Mouse (Mus musculus): ENCODE results near the gene Prdx6. TPM values are rescaled to one million over a fixed set of nuclear protein-coding genes. Genes with fewer than 3 reads are reported as not detected.

The Prdx6 gene
- 783 and 804 TPM in 2 replicates for polyA plus RNA-seq (2016; fragmentation: Nextera tagmentation; extraction: Ambion mirVana)

DNA sequence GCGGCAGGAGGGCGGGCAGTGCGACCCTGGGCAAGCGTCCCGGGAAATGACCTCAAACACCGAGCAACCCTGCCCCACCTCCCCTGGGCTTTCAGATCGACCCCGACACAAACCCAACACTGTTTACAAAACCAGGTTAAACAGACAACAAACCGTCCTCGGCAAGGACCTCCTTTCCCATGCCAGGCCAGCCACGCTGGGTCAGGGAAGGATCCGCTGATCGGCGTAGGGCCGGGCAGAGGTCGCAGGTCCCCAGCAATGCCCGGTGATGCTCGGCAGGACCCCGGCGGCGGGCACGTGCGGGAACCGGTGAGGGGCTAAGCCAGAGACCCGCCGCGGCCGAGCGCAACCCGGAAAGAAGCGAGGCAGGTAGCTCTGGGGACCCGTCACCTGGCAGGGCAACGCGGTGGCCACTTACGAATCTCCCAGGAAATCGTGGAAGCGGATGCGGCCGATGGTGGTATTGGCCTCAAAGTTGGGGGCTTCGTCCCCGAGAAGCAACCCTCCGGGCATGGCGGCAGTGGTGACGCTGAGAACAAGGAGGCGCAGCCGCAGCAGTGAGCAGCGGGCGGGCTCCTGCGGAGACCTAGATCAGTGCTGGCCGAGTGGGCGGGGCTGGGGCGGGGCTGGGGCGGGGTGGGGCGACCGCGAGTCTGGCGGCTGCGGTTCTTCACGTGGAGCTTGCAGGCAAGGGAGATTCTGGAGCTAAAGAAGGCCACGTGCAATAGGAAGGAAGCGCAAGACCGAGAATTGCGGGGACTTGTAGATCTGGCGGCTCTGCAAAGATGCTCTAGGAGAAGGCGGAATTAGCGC, at the start of gene Prdx6:
Prdx6 (minus strand) TSS at position 616 of the 813 bp plus-strand sequence.
- Histone ChIP-seq H3K27me3 (replicated peaks; ENCODE audit: low read depth, poor library complexity, severe bottlenecking) (peaks cover 7% of the 10 kb centered on the region), H3K36me3 (replicated peaks) (peaks cover 25% of the 10 kb centered on the region), H3K4me1 (peaks cover 40% of the 10 kb centered on the region), H3K9me3 (no peaks in the 10 kb centered on the region), H3K4me3 (peak within 1 kb of the TSS; percentile 97), H3K27ac (replicated peaks) (peak within 1 kb of the TSS; percentile 97)
- peak; percentile 94 for DNase-seq (ENCODE audit: low spot score)
- WGBS = under 1% methylated on average over 66 of the region's 66 CpGs

DNA sequence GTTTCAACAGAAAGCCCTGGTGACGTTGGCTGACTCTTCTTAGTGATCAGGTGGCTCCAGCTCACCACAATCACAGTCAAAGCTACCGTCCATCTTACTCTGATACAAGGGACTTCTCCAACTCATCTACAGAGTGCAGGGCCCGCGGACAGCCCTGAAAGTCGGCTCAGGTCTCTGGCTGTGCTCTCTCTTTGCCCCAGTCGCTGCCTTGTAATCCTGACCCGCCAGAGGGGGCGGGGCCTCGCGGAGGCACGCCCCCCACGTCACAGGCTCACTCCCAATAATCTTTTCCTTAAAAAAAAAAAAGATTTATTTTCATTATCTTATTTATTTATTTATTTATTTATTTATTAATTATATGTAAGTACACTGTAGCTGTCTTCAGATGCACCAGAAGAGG, 37.2 kb upstream of the Prdx6 start:
- DNase-seq (ENCODE audit: low spot score) = no peak
- no peaks in the 10 kb centered on the region for H3K27me3 ChIP-seq (replicated peaks; ENCODE audit: low read depth, poor library complexity, severe bottlenecking)
- H3K27ac ChIP-seq (replicated peaks) = no peak overlapping the region
- no peaks in the 10 kb centered on the region for H3K9me3 ChIP-seq
- no peak overlapping the region for H3K4me3 ChIP-seq
- H3K4me1 ChIP-seq = no peaks in the 10 kb centered on the region
- WGBS = 55% methylated on average over 12 of the region's 12 CpGs
- no peaks in the 10 kb centered on the region for H3K36me3 ChIP-seq (replicated peaks)

DNA sequence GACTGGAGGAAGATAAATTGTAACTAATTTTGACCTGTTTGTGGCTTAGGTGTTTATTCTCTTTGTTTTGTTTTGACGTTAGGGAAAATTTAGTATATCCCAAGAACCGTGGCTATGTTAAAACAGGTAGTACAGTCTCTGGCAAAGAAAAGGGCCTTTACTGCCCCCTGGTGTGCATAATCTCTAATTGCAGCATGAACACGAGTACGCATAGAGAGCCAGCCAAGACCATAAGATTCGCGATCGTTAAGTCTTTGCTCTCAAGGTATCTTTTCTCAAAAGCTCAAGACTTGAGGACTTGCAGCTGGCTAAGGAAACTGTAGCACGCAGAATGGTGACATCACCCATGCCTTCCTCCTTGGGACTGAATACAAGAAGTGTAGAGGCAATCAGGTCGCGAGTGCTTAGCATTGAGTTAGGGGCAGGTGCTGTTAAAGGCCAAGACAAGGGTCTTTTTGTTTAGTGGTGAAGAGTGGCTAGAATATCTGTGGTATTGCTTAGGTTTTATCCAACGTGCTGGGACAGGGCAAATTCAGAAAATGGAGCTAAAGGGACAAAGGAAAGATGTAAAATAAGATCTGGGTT, 35.8 kb upstream of the Prdx6 start:
- no peaks in the 10 kb centered on the region for H3K9me3 ChIP-seq
- DNase-seq (ENCODE audit: low spot score) = peak; percentile 67
- no peaks in the 10 kb centered on the region for H3K4me1 ChIP-seq
- H3K27ac ChIP-seq (replicated peaks) = no peak overlapping the region
- H3K27me3 ChIP-seq (replicated peaks; ENCODE audit: low read depth, poor library complexity, severe bottlenecking) = no peaks in the 10 kb centered on the region
- WGBS = 31% methylated on average over 11 of the region's 11 CpGs
- H3K36me3 ChIP-seq (replicated peaks) = no peaks in the 10 kb centered on the region
- no peak overlapping the region for H3K4me3 ChIP-seq

DNA sequence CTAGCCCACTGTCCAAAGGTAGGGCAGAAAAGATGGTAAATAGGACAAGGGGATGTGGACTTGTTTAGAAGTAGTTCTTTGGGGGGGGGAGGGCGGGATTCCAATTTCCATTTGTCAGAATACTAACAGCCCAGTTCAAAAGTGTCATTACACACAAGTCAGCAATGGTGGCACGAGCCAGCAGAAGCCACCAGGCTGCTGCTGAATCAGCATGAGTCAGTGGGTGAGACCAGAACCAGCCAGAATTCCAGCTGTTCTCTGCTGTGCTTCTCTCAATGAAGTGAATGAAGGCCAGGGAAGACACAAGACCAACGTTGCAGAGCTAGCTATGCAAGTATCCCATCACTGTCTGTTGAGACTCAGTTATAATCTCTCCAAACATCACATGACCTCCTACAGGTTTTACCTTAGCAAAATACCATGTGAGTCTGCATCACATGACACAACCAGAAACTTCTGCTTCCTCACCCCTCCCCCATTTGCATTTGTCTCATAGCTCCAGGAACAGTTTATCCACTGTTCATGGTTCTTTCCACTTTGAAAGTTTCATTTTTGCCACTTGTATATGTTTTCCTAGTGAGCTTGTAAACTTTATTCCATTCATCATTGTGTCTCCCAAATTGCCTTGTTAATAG, 30.2 kb upstream of the Prdx6 start:
- H3K27me3 ChIP-seq (replicated peaks; ENCODE audit: low read depth, poor library complexity, severe bottlenecking) = no peaks in the 10 kb centered on the region
- H3K36me3 ChIP-seq (replicated peaks) = no peaks in the 10 kb centered on the region
- no peaks in the 10 kb centered on the region for H3K9me3 ChIP-seq
- no peak for DNase-seq (ENCODE audit: low spot score)
- WGBS = 85% methylated on average over 3 of the region's 3 CpGs
- H3K4me1 ChIP-seq = no peaks in the 10 kb centered on the region
- H3K4me3 ChIP-seq = no peak overlapping the region
- no peak overlapping the region for H3K27ac ChIP-seq (replicated peaks)

DNA sequence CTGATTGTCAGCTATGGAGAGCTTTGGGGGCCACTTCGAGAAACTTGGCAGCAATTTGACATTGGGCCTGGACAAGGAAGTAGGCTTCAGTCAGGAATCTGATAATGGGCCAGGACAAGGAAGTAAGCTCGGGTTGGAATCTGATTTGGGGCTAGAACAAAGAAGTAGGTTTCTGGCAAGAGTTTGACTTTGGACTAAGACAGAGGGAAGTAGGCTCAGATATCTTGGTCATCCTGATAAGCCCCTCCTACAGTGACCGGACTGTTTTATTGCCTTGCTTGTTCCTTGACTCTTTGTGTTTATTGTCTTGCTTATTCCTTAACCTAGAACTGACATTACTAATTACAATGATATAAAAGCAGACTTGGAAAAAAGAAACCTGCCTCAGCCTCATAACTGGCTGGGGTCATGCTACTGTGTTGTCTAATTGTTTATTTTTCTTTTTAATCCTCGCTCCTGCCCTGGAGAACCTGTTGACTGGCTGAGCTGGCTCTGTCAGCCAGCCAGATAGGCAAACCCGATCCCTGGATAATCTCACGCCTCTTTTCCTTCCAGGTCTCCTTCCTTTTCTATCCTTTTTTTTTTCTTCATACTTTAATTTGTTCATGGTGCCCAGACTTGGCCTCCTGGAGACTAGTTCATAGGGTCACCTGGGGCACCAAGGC, 28.4 kb upstream of the Prdx6 start:
- 61% methylated on average over 6 of the region's 6 CpGs for WGBS
- no peaks in the 10 kb centered on the region for H3K36me3 ChIP-seq (replicated peaks)
- no peaks in the 10 kb centered on the region for H3K9me3 ChIP-seq
- H3K4me1 ChIP-seq = no peaks in the 10 kb centered on the region
- no peak overlapping the region for H3K4me3 ChIP-seq
- no peak overlapping the region for H3K27ac ChIP-seq (replicated peaks)
- no peak for DNase-seq (ENCODE audit: low spot score)
- no peaks in the 10 kb centered on the region for H3K27me3 ChIP-seq (replicated peaks; ENCODE audit: low read depth, poor library complexity, severe bottlenecking)

DNA sequence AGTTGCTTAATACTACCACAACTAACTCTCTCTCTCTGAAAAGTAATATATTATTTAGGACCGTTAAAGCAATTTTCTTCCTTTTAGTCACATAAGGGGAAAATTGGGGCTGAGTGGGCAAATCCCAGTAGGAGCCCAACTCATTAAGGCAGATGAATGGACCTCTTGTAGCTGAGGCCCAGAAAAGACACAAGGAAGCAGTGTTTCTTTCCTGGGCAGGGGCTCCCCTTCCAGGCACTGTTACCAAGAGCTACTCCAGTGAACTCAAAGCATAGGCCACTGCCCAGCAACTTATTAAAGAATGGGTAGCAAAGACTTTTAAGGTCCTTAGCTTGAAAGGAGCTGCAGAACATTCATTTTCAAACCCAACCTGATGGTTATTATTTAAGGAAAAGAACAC, 22.5 kb upstream of the Prdx6 start:
- 27% methylated on average over 1 of the region's 1 CpGs for WGBS
- no peak overlapping the region for H3K4me3 ChIP-seq
- DNase-seq (ENCODE audit: low spot score) = peak; percentile 13

DNA sequence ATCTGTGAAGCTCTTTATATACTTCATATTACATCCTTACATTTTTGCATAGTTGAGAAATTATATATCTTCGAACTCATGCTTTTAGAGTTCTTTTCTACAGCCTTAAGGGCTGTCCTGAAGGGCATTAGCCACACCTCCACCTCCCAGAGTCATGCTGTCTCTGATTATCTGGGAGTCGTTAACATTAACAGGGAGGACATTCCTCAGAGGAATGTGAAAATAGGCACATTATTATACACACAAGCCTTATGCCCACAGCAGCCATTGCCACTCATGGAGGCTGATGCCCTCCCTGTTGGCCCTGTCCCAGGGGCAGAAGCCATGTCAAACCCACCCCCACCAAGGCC, 20.4 kb upstream of the Prdx6 start:
- DNase-seq (ENCODE audit: low spot score) = no peak
- Histone ChIP-seq H3K27ac (replicated peaks) (no peak overlapping the region), H3K27me3 (replicated peaks; ENCODE audit: low read depth, poor library complexity, severe bottlenecking) (no peaks in the 10 kb centered on the region), H3K4me3 (no peak overlapping the region), H3K36me3 (replicated peaks) (no peaks in the 10 kb centered on the region), H3K9me3 (no peaks in the 10 kb centered on the region), H3K4me1 (0 out of 2 replicates have a peak, but pooled peaks cover 2% of the 10 kb centered on the region)
- 57% methylated on average over 2 of the region's 2 CpGs for WGBS

More for the DNA sequence above, 22.5 kb upstream of the Prdx6 start:
- Histone ChIP-seq H3K9me3 (no peaks in the 10 kb centered on the region), H3K27ac (replicated peaks) (no peak overlapping the region), H3K36me3 (replicated peaks) (no peaks in the 10 kb centered on the region), H3K4me1 (0 out of 2 replicates have a peak, but pooled peaks cover 2% of the 10 kb centered on the region), H3K27me3 (replicated peaks; ENCODE audit: low read depth, poor library complexity, severe bottlenecking) (no peaks in the 10 kb centered on the region)

DNA sequence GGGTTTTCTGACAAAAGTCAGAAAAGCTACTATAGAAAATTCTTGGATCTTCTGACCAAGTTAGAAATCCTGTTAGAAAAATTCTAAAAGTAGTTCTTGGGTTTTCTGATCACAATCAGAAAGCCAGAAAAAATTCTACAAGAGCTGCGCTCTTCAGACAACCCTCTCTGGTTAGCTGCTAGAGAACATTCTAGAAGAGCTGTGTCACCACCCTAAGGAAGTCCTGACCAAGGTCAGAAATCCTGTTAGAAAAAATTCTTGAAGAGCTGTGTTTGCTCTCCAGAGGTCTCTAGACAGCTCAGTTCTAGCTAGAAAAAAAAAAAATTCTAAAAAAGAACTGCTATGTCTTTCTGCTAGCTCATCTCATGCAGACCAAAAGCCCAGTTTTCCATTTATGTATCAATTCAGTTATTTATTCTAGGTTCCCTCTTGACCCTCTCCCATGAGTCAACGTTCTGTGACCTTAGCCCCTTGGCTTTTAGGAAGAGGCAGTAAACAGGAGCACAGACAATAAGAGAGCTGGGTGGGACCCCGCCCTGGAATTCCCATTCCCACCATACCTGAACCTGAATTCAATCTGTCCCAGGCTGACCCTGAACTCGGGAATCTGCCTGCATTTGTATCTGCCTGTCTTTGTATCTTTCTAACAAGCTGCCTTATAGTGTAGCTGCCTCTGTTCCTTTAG, 19.9 kb upstream of the Prdx6 start:
- H3K4me1 ChIP-seq = 0 out of 2 replicates have a peak, but pooled peaks cover 2% of the 10 kb centered on the region
- H3K27me3 ChIP-seq (replicated peaks; ENCODE audit: low read depth, poor library complexity, severe bottlenecking) = no peaks in the 10 kb centered on the region
- H3K36me3 ChIP-seq (replicated peaks) = no peaks in the 10 kb centered on the region
- no peaks in the 10 kb centered on the region for H3K9me3 ChIP-seq
- DNase-seq (ENCODE audit: low spot score) = no peak
- no peak overlapping the region for H3K4me3 ChIP-seq
- WGBS = 76% methylated on average over 4 of the region's 4 CpGs
- no peak overlapping the region for H3K27ac ChIP-seq (replicated peaks)

DNA sequence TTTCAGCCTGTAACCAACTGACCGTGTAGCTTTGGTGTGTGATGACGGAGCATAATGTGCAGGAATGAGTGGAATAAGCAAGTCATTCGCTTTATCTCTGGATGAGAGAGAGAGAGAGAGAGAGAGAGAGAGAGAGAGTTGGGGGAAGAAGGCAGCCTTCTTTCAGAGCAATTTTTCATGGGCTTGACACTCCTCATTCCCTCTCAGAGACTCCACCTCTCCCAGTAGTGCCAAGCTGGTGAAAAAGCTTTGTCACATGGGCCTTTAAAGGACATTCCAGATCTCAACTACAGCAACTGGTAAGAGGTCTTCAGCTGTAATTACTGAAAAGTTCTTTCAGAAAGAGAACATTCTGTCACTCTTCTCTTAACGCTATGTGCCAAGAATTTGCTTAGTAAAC, 18.3 kb upstream of the Prdx6 start:
- no peak overlapping the region for H3K27ac ChIP-seq (replicated peaks)
- H3K4me1 ChIP-seq = 0 out of 2 replicates have a peak, but pooled peaks cover 2% of the 10 kb centered on the region
- DNase-seq (ENCODE audit: low spot score) = no peak
- no peaks in the 10 kb centered on the region for H3K27me3 ChIP-seq (replicated peaks; ENCODE audit: low read depth, poor library complexity, severe bottlenecking)
- 89% methylated on average over 4 of the region's 4 CpGs for WGBS
- H3K9me3 ChIP-seq = no peaks in the 10 kb centered on the region
- no peaks in the 10 kb centered on the region for H3K36me3 ChIP-seq (replicated peaks)
- no peak overlapping the region for H3K4me3 ChIP-seq

DNA sequence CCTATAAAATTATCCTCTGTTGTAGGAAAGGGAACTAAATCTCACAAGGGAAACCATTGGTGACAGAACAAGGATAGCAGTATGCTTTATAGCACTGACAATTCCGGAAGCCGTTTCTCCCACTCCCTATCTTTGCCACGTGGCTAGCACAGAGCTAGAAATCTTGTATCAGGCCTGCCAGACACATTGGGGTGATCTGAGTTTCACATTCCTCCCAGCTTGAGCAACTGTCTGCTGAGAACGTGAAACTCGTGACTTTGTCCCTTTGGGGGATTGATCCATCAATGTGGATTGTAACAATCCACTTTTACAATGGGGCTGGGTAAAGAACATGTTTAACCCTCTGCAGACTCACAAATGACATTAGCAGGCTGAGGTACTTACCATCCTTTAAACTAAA, 17.9 kb upstream of the Prdx6 start:
- H3K27me3 ChIP-seq (replicated peaks; ENCODE audit: low read depth, poor library complexity, severe bottlenecking) = no peaks in the 10 kb centered on the region
- no peaks in the 10 kb centered on the region for H3K9me3 ChIP-seq
- no peak overlapping the region for H3K4me3 ChIP-seq
- no peaks in the 10 kb centered on the region for H3K36me3 ChIP-seq (replicated peaks)
- 0 out of 2 replicates have a peak, but pooled peaks cover 2% of the 10 kb centered on the region for H3K4me1 ChIP-seq
- 71% methylated on average over 5 of the region's 5 CpGs for WGBS
- DNase-seq (ENCODE audit: low spot score) = no peak
- H3K27ac ChIP-seq (replicated peaks) = no peak overlapping the region

DNA sequence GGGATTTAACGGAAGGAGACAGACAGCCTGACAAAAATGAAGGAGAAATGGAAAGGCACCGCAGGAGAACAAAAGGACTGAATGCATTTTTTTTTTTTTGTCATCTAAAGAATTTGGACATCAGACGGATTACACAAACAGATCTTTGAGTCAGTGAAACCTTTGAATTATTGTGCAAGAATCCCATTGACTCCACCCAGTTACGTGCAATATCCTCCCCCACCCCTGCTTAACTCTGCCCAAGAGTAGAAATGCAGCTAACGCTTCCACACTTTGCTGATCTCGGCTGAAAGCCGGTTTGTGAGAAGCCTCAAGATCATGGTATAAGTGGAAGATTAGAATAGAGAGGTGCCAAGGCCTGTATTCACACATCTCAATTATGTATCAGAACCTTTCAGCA, 17.1 kb upstream of the Prdx6 start:
- 0 out of 2 replicates have a peak, but pooled peaks cover 2% of the 10 kb centered on the region for H3K4me1 ChIP-seq
- H3K27me3 ChIP-seq (replicated peaks; ENCODE audit: low read depth, poor library complexity, severe bottlenecking) = no peaks in the 10 kb centered on the region
- no peak overlapping the region for H3K27ac ChIP-seq (replicated peaks)
- no peak overlapping the region for H3K4me3 ChIP-seq
- no peak for DNase-seq (ENCODE audit: low spot score)
- no peaks in the 10 kb centered on the region for H3K36me3 ChIP-seq (replicated peaks)
- 79% methylated on average over 7 of the region's 7 CpGs for WGBS
- H3K9me3 ChIP-seq = no peaks in the 10 kb centered on the region

DNA sequence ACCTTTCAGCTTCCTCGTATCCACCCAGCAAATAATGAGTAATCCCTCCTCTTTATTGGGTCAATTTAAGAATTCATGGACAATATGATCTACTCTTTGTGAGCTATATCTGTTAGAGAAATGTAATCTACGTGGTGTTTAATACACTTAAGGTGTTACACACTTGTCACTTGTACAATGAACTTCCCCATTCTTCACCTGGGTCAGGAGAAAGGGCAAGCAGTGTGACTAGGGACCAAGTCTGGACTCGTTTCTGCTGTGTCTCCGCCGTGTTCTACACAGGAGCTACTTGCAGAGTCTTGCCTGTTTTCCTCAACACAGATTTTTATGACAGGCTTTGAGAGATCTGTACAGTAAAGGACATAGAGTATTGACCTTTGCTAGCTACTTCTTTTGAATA, 13.9 kb upstream of the Prdx6 start:
- DNase-seq (ENCODE audit: low spot score) = no peak
- Histone ChIP-seq H3K4me3 (no peak overlapping the region), H3K9me3 (no peaks in the 10 kb centered on the region), H3K4me1 (no peaks in the 10 kb centered on the region), H3K27me3 (replicated peaks; ENCODE audit: low read depth, poor library complexity, severe bottlenecking) (no peaks in the 10 kb centered on the region), H3K27ac (replicated peaks) (no peak overlapping the region), H3K36me3 (replicated peaks) (no peaks in the 10 kb centered on the region)
- 89% methylated on average over 5 of the region's 5 CpGs for WGBS

Measured in embryonic facial prominence, embryonic 10.5 days (tissue).